Mouse (Mus musculus): Measurements from ENCODE around the gene Acy3.

Acy3 gene

GRCm38 (mm10) chr19:3975866-3976265, 10.5 kb upstream of the Acy3 start:
- no peak for DNase-seq

- DNase-seq: peak; percentile 85
Observed at GRCm38 (mm10) chr19:3980309-3980708, 6.1 kb upstream of the Acy3 start.

- DNase-seq: no peak
Observed at GRCm38 (mm10) chr19:3980917-3981316, 5.5 kb upstream of the Acy3 start.

- no peak for DNase-seq
Observed at GRCm38 (mm10) chr19:3983527-3984200, 2.7 kb upstream of the Acy3 start.

GRCm38 (mm10) chr19:3985261-3985681, 1.1 kb upstream of the Acy3 start:
- no peak for DNase-seq

GRCm38 (mm10) chr19:3988066-3988465, 1.7 kb downstream of the Acy3 start:
- DNase-seq: no peak

- no peak for DNase-seq
Observed at GRCm38 (mm10) chr19:3988750-3989149, 2.4 kb downstream of the Acy3 start.

GRCm38 (mm10) chr19:3990804-3991203, 4.4 kb downstream of the Acy3 start:
- DNase-seq: no peak

GRCm38 (mm10) chr19:3991562-3991961, 5.2 kb downstream of the Acy3 start:
- no peak for DNase-seq

- no peak for DNase-seq
Observed at GRCm38 (mm10) chr19:3991966-3992365, 5.6 kb downstream of the Acy3 start.

- DNase-seq: no peak
Observed at GRCm38 (mm10) chr19:3992416-3992815, 6.0 kb downstream of the Acy3 start, which contains the start of gene Tbx10. Tbx10 (plus strand) TSS chr19:3992752.

GRCm38 (mm10) chr19:3994932-3995331, 8.6 kb downstream of the Acy3 start:
- no peak for DNase-seq

- no peak for DNase-seq
Observed at GRCm38 (mm10) chr19:3995505-3995904, 9.1 kb downstream of the Acy3 start.

- no peak for DNase-seq
Observed at GRCm38 (mm10) chr19:3996106-3996505, 9.7 kb downstream of the Acy3 start.

- DNase-seq: no peak
Observed at GRCm38 (mm10) chr19:3996747-3997146, 10.4 kb downstream of the Acy3 start.

- no peak for DNase-seq
Observed at GRCm38 (mm10) chr19:3997231-3997630, 10.9 kb downstream of the Acy3 start.

- DNase-seq: no peak
Observed at GRCm38 (mm10) chr19:3998335-3998734, 12.0 kb downstream of the Acy3 start.

GRCm38 (mm10) chr19:3999121-3999730, 12.9 kb downstream of the Acy3 start:
- no peak for DNase-seq

- DNase-seq: peak; percentile 95
Observed at GRCm38 (mm10) chr19:4000119-4000900, 13.9 kb downstream of the Acy3 start, which contains the start of the genes Nudt8 and Gm49405. Nudt8 (plus strand) TSS chr19:4000580. Gm49405 (plus strand) TSS chr19:4000626.

- no peak for DNase-seq
Observed at GRCm38 (mm10) chr19:4000949-4001525, 14.7 kb downstream of the Acy3 start.

GRCm38 (mm10) chr19:4001752-4002151, 15.4 kb downstream of the Acy3 start:
- DNase-seq: no peak

GRCm38 (mm10) chr19:4003112-4003511, 16.7 kb downstream of the Acy3 start, which contains the start of gene Doc2g:
Doc2g (plus strand) TSS chr19:4003313.
- no peak for DNase-seq

GRCm38 (mm10) chr19:4003641-4004040, 17.3 kb downstream of the Acy3 start:
- DNase-seq: no peak

Measured in thymus, postnatal 14 days (tissue).